Mouse (Mus musculus): ENCODE data around the gene Kdelr3. TPM values are rescaled to one million over a fixed set of nuclear protein-coding genes. Genes with fewer than 3 reads are reported as not detected.

Gene Kdelr3
- 123 and 133 TPM in 2 replicates for polyA plus RNA-seq (2015; fragmentation: Nextera tagmentation; extraction: Ambion mirVana)

GRCm38 (mm10) chr15:79516171-79517096, at the start of gene Kdelr3:
Gene Kdelr3, plus strand, starts transcription at chr15:79516411.
- Histone ChIP-seq H3K27me3 (peaks cover 51% of the 10 kb centered on the region), H3K4me2 (replicated peaks) (peak within 1 kb of the TSS; percentile 82), H3K27ac (peak within 1 kb of the TSS; percentile 72), H3K4me3 (peak within 1 kb of the TSS; percentile 67), H3K9ac (peak within 1 kb of the TSS; percentile 85), H3K36me3 (no peaks in the 10 kb centered on the region), H3K4me1 (peaks cover 47% of the 10 kb centered on the region), H3K9me3 (no peaks in the 10 kb centered on the region)
- peak; percentile 84 for ATAC-seq (ENCODE audit: low FRiP score, low read depth)
- 2% methylated on average over 71 of the region's 71 CpGs for WGBS

GRCm38 (mm10) chr15:79466601-79467286, 49.5 kb upstream of the Kdelr3 start:
- Histone ChIP-seq H3K36me3 (no peaks in the 10 kb centered on the region), H3K27me3 (peaks cover 32% of the 10 kb centered on the region), H3K4me3 (no peak overlapping the region), H3K4me2 (replicated peaks) (no peak overlapping the region), H3K27ac (no peak overlapping the region), H3K9me3 (no peaks in the 10 kb centered on the region), H3K4me1 (peaks cover 9% of the 10 kb centered on the region), H3K9ac (no peak overlapping the region)
- ATAC-seq (ENCODE audit: low FRiP score, low read depth): peak; percentile 86
- WGBS: 5% methylated on average over 18 of the region's 18 CpGs

- ATAC-seq (ENCODE audit: low FRiP score, low read depth): no peak
- Histone ChIP-seq H3K4me3 (no peak overlapping the region), H3K9me3 (no peaks in the 10 kb centered on the region), H3K4me1 (peaks cover 9% of the 10 kb centered on the region), H3K9ac (no peak overlapping the region), H3K27ac (no peak overlapping the region), H3K36me3 (no peaks in the 10 kb centered on the region), H3K4me2 (replicated peaks) (no peak overlapping the region), H3K27me3 (peaks cover 8% of the 10 kb centered on the region)
- 66% methylated on average over 5 of the region's 5 CpGs for WGBS
Measured at GRCm38 (mm10) chr15:79469577-79469976, 46.6 kb upstream of the Kdelr3 start.

- ATAC-seq (ENCODE audit: low FRiP score, low read depth): no peak
- 33% methylated on average over 17 of the region's 17 CpGs for WGBS
Measured at GRCm38 (mm10) chr15:79470583-79470982, 45.6 kb upstream of the Kdelr3 start.

GRCm38 (mm10) chr15:79471095-79471494, 45.1 kb upstream of the Kdelr3 start:
- H3K27me3 ChIP-seq: peaks cover 7% of the 10 kb centered on the region
- peak overlapping the region; percentile 19; the same call in 1 of the 2 replicates for H3K9ac ChIP-seq
- H3K4me1 ChIP-seq: peaks cover 9% of the 10 kb centered on the region
- peak overlapping the region; percentile 55 for H3K4me2 ChIP-seq (replicated peaks)
- H3K36me3 ChIP-seq: no peaks in the 10 kb centered on the region
- WGBS: 45% methylated on average over 10 of the region's 10 CpGs
- no peaks in the 10 kb centered on the region for H3K9me3 ChIP-seq
- H3K27ac ChIP-seq: no peak overlapping the region
- peak overlapping the region; percentile 31; the same call in 1 of the 2 replicates for H3K4me3 ChIP-seq
- no peak for ATAC-seq (ENCODE audit: low FRiP score, low read depth)

More at GRCm38 (mm10) chr15:79470583-79470982, 45.6 kb upstream of the Kdelr3 start:
- Histone ChIP-seq H3K9ac (peak overlapping the region; percentile 19; the same call in 1 of the 2 replicates), H3K9me3 (no peaks in the 10 kb centered on the region), H3K4me2 (replicated peaks) (peak overlapping the region; percentile 55), H3K4me1 (peaks cover 9% of the 10 kb centered on the region), H3K27ac (no peak overlapping the region), H3K36me3 (no peaks in the 10 kb centered on the region), H3K27me3 (peaks cover 7% of the 10 kb centered on the region), H3K4me3 (peak overlapping the region; percentile 31)

- ATAC-seq (ENCODE audit: low FRiP score, low read depth): no peak
- WGBS: 82% methylated on average over 5 of the region's 5 CpGs
- Histone ChIP-seq H3K4me3 (no peak overlapping the region), H3K9me3 (no peaks in the 10 kb centered on the region), H3K9ac (no peak overlapping the region), H3K27me3 (peaks cover 2% of the 10 kb centered on the region), H3K27ac (no peak overlapping the region), H3K4me2 (replicated peaks) (no peak overlapping the region), H3K36me3 (no peaks in the 10 kb centered on the region), H3K4me1 (peaks cover 9% of the 10 kb centered on the region)
Measured at GRCm38 (mm10) chr15:79473042-79473441, 43.2 kb upstream of the Kdelr3 start.

GRCm38 (mm10) chr15:79473638-79474355, 42.4 kb upstream of the Kdelr3 start:
- peaks cover 9% of the 10 kb centered on the region for H3K4me1 ChIP-seq
- 57% methylated on average over 12 of the region's 12 CpGs for WGBS
- no peak overlapping the region for H3K4me3 ChIP-seq
- no peak overlapping the region for H3K9ac ChIP-seq
- H3K27me3 ChIP-seq: peaks cover 7% of the 10 kb centered on the region
- no peak overlapping the region for H3K27ac ChIP-seq
- no peaks in the 10 kb centered on the region for H3K36me3 ChIP-seq
- no peaks in the 10 kb centered on the region for H3K9me3 ChIP-seq
- no peak for ATAC-seq (ENCODE audit: low FRiP score, low read depth)
- no peak overlapping the region for H3K4me2 ChIP-seq (replicated peaks)

GRCm38 (mm10) chr15:79477227-79477626, 39.0 kb upstream of the Kdelr3 start:
- 56% methylated on average over 6 of the region's 6 CpGs for WGBS
- H3K27me3 ChIP-seq: peaks cover 39% of the 10 kb centered on the region
- H3K4me1 ChIP-seq: no peaks in the 10 kb centered on the region
- H3K9ac ChIP-seq: no peak overlapping the region
- H3K4me3 ChIP-seq: no peak overlapping the region
- H3K9me3 ChIP-seq: no peaks in the 10 kb centered on the region
- H3K36me3 ChIP-seq: no peaks in the 10 kb centered on the region
- no peak for ATAC-seq (ENCODE audit: low FRiP score, low read depth)
- no peak overlapping the region for H3K27ac ChIP-seq
- no peak overlapping the region for H3K4me2 ChIP-seq (replicated peaks)

GRCm38 (mm10) chr15:79481181-79481688, 35.0 kb upstream of the Kdelr3 start:
- ATAC-seq (ENCODE audit: low FRiP score, low read depth): no peak; the same call in 1 of the 2 replicates
- no peaks in the 10 kb centered on the region for H3K9me3 ChIP-seq
- H3K27me3 ChIP-seq: peaks cover 46% of the 10 kb centered on the region
- WGBS: 7% methylated on average over 15 of the region's 15 CpGs
- no peaks in the 10 kb centered on the region for H3K4me1 ChIP-seq
- H3K36me3 ChIP-seq: no peaks in the 10 kb centered on the region
- no peak overlapping the region for H3K9ac ChIP-seq
- no peak overlapping the region for H3K4me3 ChIP-seq
- H3K4me2 ChIP-seq (replicated peaks): no peak overlapping the region; the same call in 1 of the 2 replicates
- no peak overlapping the region for H3K27ac ChIP-seq

- H3K27me3 ChIP-seq: peaks cover 48% of the 10 kb centered on the region
- H3K4me3 ChIP-seq: no peak overlapping the region
- H3K27ac ChIP-seq: no peak overlapping the region
- H3K36me3 ChIP-seq: no peaks in the 10 kb centered on the region
- H3K9ac ChIP-seq: no peak overlapping the region
- no peaks in the 10 kb centered on the region for H3K9me3 ChIP-seq
- no peak for ATAC-seq (ENCODE audit: low FRiP score, low read depth)
- no peaks in the 10 kb centered on the region for H3K4me1 ChIP-seq
- no peak overlapping the region for H3K4me2 ChIP-seq (replicated peaks)
- WGBS: 68% methylated on average over 11 of the region's 11 CpGs
Measured at GRCm38 (mm10) chr15:79489463-79489862, 26.7 kb upstream of the Kdelr3 start.

GRCm38 (mm10) chr15:79493527-79493926, 22.7 kb upstream of the Kdelr3 start:
- 47% methylated on average over 18 of the region's 18 CpGs for WGBS
- ATAC-seq (ENCODE audit: low FRiP score, low read depth): no peak

More at GRCm38 (mm10) chr15:79493527-79493926, 22.7 kb upstream of the Kdelr3 start:
- H3K9me3 ChIP-seq: no peaks in the 10 kb centered on the region
- H3K36me3 ChIP-seq: no peaks in the 10 kb centered on the region
- no peak overlapping the region for H3K9ac ChIP-seq
- H3K27ac ChIP-seq: no peak overlapping the region
- H3K27me3 ChIP-seq: peaks cover 71% of the 10 kb centered on the region
- H3K4me2 ChIP-seq (replicated peaks): no peak overlapping the region
- H3K4me1 ChIP-seq: no peaks in the 10 kb centered on the region
- no peak overlapping the region for H3K4me3 ChIP-seq
